Mouse (Mus musculus): ENCODE measurements around the gene Zfp414. TPM values are rescaled to one million over a fixed set of nuclear protein-coding genes. Genes with fewer than 3 reads are reported as not detected.

Gene Zfp414
- polyA plus RNA-seq (2012; rRNA removed) = 108 and 159 TPM in 2 replicates
- 67.2 and 67.6 TPM in 2 replicates for polyA plus RNA-seq (2014; fragmentation: Nextera tagmentation; extraction: Ambion mirVana)

GRCm38 (mm10) chr17:33628621-33629486 is at the start of gene Zfp414:
Zfp414 (plus strand) TSS chr17:33629090.
- no peaks in the 10 kb centered on the region for H3K9me3 ChIP-seq (ENCODE audit: control insufficient read depth, low read length)
- DNase-seq (ENCODE audit: low spot score) (peak; percentile 93), ATAC-seq (ENCODE audit: low FRiP score, low read depth) (peak; percentile 96)
- peak within 1 kb of the TSS; percentile 73 for H3K4me3 ChIP-seq (replicated peaks; ENCODE audit: low read length)
- peaks cover 20% of the 10 kb centered on the region for H3K36me3 ChIP-seq (ENCODE audit: control insufficient read depth, insufficient read depth, low read length)
- peak; percentile 64; the same call in 1 of the 2 replicates for TF ChIP-seq POLR2A (IDR thresholded peaks at IDR 0.05; ENCODE audit: borderline replicate concordance, extremely low read depth, insufficient read depth, insufficient read length)
- peak within 1 kb of the TSS; percentile 99 for H3K27ac ChIP-seq (replicated peaks; ENCODE audit: low read depth, low read length)
- 3% methylated on average over 29 of the region's 35 CpGs for WGBS
- peak within 1 kb of the TSS; percentile 89 for H3K9ac ChIP-seq (ENCODE audit: low read depth, low read length, severe bottlenecking)
- H3K27me3 ChIP-seq (ENCODE audit: control insufficient read depth, insufficient read depth, low read length) = no peaks in the 10 kb centered on the region
- H3K4me2 ChIP-seq (replicated peaks; ENCODE audit: low read depth, low read length, severe bottlenecking) = peak within 1 kb of the TSS; percentile 65
- peaks cover 12% of the 10 kb centered on the region for H3K4me1 ChIP-seq (ENCODE audit: control insufficient read depth, insufficient read depth, low read length)

GRCm38 (mm10) chr17:33584061-33584460 is 44.8 kb upstream of the Zfp414 start:
- ATAC-seq (ENCODE audit: low FRiP score, low read depth) = no peak

GRCm38 (mm10) chr17:33586011-33586410 is 42.9 kb upstream of the Zfp414 start:
- H3K27ac ChIP-seq (replicated peaks; ENCODE audit: low read depth, low read length) = no peak overlapping the region
- H3K36me3 ChIP-seq (ENCODE audit: control insufficient read depth, insufficient read depth, low read length) = no peaks in the 10 kb centered on the region
- 63% methylated on average over 15 of the region's 17 CpGs for WGBS
- no peaks in the 10 kb centered on the region for H3K27me3 ChIP-seq (ENCODE audit: control insufficient read depth, insufficient read depth, low read length)
- no peak overlapping the region for H3K9ac ChIP-seq (ENCODE audit: low read depth, low read length, severe bottlenecking)
- no peak for ATAC-seq (ENCODE audit: low FRiP score, low read depth)
- H3K4me1 ChIP-seq (ENCODE audit: control insufficient read depth, insufficient read depth, low read length) = no peaks in the 10 kb centered on the region
- H3K9me3 ChIP-seq (ENCODE audit: control insufficient read depth, low read length) = no peaks in the 10 kb centered on the region
- DNase-seq (ENCODE audit: low spot score) = no peak
- no peak overlapping the region for H3K4me2 ChIP-seq (replicated peaks; ENCODE audit: low read depth, low read length, severe bottlenecking)
- no peak for TF ChIP-seq POLR2A (IDR thresholded peaks at IDR 0.05; ENCODE audit: borderline replicate concordance, extremely low read depth, insufficient read depth, insufficient read length)
- no peak overlapping the region for H3K4me3 ChIP-seq (replicated peaks; ENCODE audit: low read length)

More at GRCm38 (mm10) chr17:33584061-33584460, 44.8 kb upstream of the Zfp414 start:
- Histone ChIP-seq H3K36me3 (ENCODE audit: control insufficient read depth, insufficient read depth, low read length) (no peaks in the 10 kb centered on the region), H3K27ac (replicated peaks; ENCODE audit: low read depth, low read length) (no peak overlapping the region), H3K4me2 (replicated peaks; ENCODE audit: low read depth, low read length, severe bottlenecking) (no peak overlapping the region), H3K4me1 (ENCODE audit: control insufficient read depth, insufficient read depth, low read length) (no peaks in the 10 kb centered on the region), H3K4me3 (replicated peaks; ENCODE audit: low read length) (no peak overlapping the region), H3K9ac (ENCODE audit: low read depth, low read length, severe bottlenecking) (no peak overlapping the region), H3K9me3 (ENCODE audit: control insufficient read depth, low read length) (no peaks in the 10 kb centered on the region), H3K27me3 (ENCODE audit: control insufficient read depth, insufficient read depth, low read length) (no peaks in the 10 kb centered on the region)
- 81% methylated on average over 4 of the region's 4 CpGs for WGBS
- TF ChIP-seq POLR2A (IDR thresholded peaks at IDR 0.05; ENCODE audit: borderline replicate concordance, extremely low read depth, insufficient read depth, insufficient read length) = no peak
- DNase-seq (ENCODE audit: low spot score) = no peak

- H3K4me1 ChIP-seq (ENCODE audit: control insufficient read depth, insufficient read depth, low read length) = no peaks in the 10 kb centered on the region
- H3K4me2 ChIP-seq (replicated peaks; ENCODE audit: low read depth, low read length, severe bottlenecking) = no peak overlapping the region
- TF ChIP-seq POLR2A (IDR thresholded peaks at IDR 0.05; ENCODE audit: borderline replicate concordance, extremely low read depth, insufficient read depth, insufficient read length) = no peak
- H3K36me3 ChIP-seq (ENCODE audit: control insufficient read depth, insufficient read depth, low read length) = no peaks in the 10 kb centered on the region
- no peaks in the 10 kb centered on the region for H3K27me3 ChIP-seq (ENCODE audit: control insufficient read depth, insufficient read depth, low read length)
- no peak overlapping the region for H3K27ac ChIP-seq (replicated peaks; ENCODE audit: low read depth, low read length)
- no peak overlapping the region for H3K9ac ChIP-seq (ENCODE audit: low read depth, low read length, severe bottlenecking)
- 0 out of 2 replicates have a peak, but pooled peaks cover 3% of the 10 kb centered on the region for H3K9me3 ChIP-seq (ENCODE audit: control insufficient read depth, low read length)
- no peak for DNase-seq (ENCODE audit: low spot score)
- ATAC-seq (ENCODE audit: low FRiP score, low read depth) = no peak
- no peak overlapping the region for H3K4me3 ChIP-seq (replicated peaks; ENCODE audit: low read length)
These were observed 31.6 kb upstream of the Zfp414 start for GRCm38 (mm10) chr17:33597271-33597670.

- H3K4me1 ChIP-seq (ENCODE audit: control insufficient read depth, insufficient read depth, low read length) = no peaks in the 10 kb centered on the region
- 0 out of 2 replicates have a peak, but pooled peaks cover 3% of the 10 kb centered on the region for H3K9me3 ChIP-seq (ENCODE audit: control insufficient read depth, low read length)
- H3K36me3 ChIP-seq (ENCODE audit: control insufficient read depth, insufficient read depth, low read length) = no peaks in the 10 kb centered on the region
- DNase-seq (ENCODE audit: low spot score) (no peak), ATAC-seq (ENCODE audit: low FRiP score, low read depth) (no peak)
- no peak overlapping the region for H3K27ac ChIP-seq (replicated peaks; ENCODE audit: low read depth, low read length)
- WGBS = 84% methylated on average over 5 of the region's 5 CpGs
- no peak for TF ChIP-seq POLR2A (IDR thresholded peaks at IDR 0.05; ENCODE audit: borderline replicate concordance, extremely low read depth, insufficient read depth, insufficient read length)
- no peak overlapping the region for H3K4me2 ChIP-seq (replicated peaks; ENCODE audit: low read depth, low read length, severe bottlenecking)
- H3K4me3 ChIP-seq (replicated peaks; ENCODE audit: low read length) = no peak overlapping the region
- H3K9ac ChIP-seq (ENCODE audit: low read depth, low read length, severe bottlenecking) = no peak overlapping the region
- no peaks in the 10 kb centered on the region for H3K27me3 ChIP-seq (ENCODE audit: control insufficient read depth, insufficient read depth, low read length)
These were observed 30.4 kb upstream of the Zfp414 start for GRCm38 (mm10) chr17:33598506-33598905.
